Mouse (Mus musculus): Measurements from ENCODE around the gene Htr2a. TPM values are rescaled to one million over a fixed set of nuclear protein-coding genes. Genes with fewer than 3 reads are reported as not detected.
A peak's percentile ranks its signal among the peaks of the same experiment; 100 is the strongest.

Htr2a gene
- polyA plus RNA-seq, 1 experiment from 2014 or later: 0.49 TPM

DNA sequence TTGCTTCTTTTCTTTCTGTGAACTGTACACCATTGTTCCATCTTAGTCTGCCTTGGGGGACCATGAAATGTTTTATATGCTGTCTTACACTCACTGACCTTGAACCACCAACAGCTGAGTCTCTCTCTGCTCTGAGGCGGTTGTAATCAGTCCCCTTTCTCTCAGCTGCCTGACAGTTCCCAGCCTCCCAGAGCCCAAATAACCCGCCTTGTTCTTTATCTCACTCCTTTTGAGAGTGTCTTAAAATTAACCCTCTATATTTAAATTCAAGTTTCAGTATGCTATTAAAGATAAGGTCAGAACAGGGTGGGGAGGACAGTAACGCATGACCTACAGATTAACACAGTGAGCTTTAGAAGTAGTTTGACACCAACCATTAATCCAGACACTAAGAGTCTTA lies 32.9 kb downstream of the Htr2a start:
- peaks cover 8% of the 10 kb centered on the region for H3K4me1 ChIP-seq (replicated peaks; ENCODE audit: control insufficient read depth, insufficient read depth, low read length)
- no peak overlapping the region for H3K4me3 ChIP-seq (ENCODE audit: low read depth, low read length)
- H3K36me3 ChIP-seq (ENCODE audit: control insufficient read depth, insufficient read depth, low read length): no peaks in the 10 kb centered on the region
- peak overlapping the region; percentile 46 for H3K4me2 ChIP-seq
- peak overlapping the region; percentile 89 for H3K27ac ChIP-seq (ENCODE audit: low read depth, low read length)
- H3K27me3 ChIP-seq (replicated peaks; ENCODE audit: control insufficient read depth, insufficient read depth, low read length): no peaks in the 10 kb centered on the region
- DNase-seq (ENCODE audit: low spot score) (no peak), ATAC-seq (replicated peaks; ENCODE audit: low FRiP score) (peak; percentile 81)
- no peaks in the 10 kb centered on the region for H3K9me3 ChIP-seq (ENCODE audit: control insufficient read depth, low read length)
- WGBS: 28% methylated on average over 3 of the region's 3 CpGs
- H3K9ac ChIP-seq (ENCODE audit: low read depth, low read length): no peak overlapping the region

DNA sequence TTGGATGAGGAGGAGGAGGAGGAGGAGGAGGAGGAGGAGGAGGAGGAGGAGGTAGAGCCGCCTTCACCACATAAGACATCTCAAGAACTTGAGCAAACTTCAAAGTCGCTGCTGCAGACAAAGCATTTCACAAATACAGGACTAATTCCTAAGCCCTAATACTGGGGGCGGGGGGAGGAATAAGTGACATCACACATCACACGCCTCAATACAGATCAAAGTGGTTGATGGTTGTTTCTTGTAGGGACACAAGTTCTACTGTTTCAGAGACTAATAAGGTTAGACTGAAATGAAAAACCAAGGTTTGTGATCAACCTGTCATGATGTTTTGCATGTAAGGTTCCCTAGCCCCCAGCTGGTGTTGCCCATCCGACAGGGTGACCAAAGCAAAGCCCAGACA lies 39.2 kb downstream of the Htr2a start:
- no peak overlapping the region for H3K9ac ChIP-seq (ENCODE audit: low read depth, low read length)
- H3K4me3 ChIP-seq (ENCODE audit: low read depth, low read length): no peak overlapping the region
- H3K27ac ChIP-seq (ENCODE audit: low read depth, low read length): no peak overlapping the region
- ATAC-seq (replicated peaks; ENCODE audit: low FRiP score) (no peak), DNase-seq (ENCODE audit: low spot score) (no peak)
- no peaks in the 10 kb centered on the region for H3K9me3 ChIP-seq (ENCODE audit: control insufficient read depth, low read length)
- H3K36me3 ChIP-seq (ENCODE audit: control insufficient read depth, insufficient read depth, low read length): no peaks in the 10 kb centered on the region
- H3K27me3 ChIP-seq (replicated peaks; ENCODE audit: control insufficient read depth, insufficient read depth, low read length): no peaks in the 10 kb centered on the region
- no peaks in the 10 kb centered on the region for H3K4me1 ChIP-seq (replicated peaks; ENCODE audit: control insufficient read depth, insufficient read depth, low read length)
- no peak overlapping the region for H3K4me2 ChIP-seq
- WGBS: 81% methylated on average over 5 of the region's 5 CpGs

- Histone ChIP-seq H3K9me3 (ENCODE audit: control insufficient read depth, low read length) (no peaks in the 10 kb centered on the region), H3K4me2 (no peak overlapping the region), H3K27me3 (replicated peaks; ENCODE audit: control insufficient read depth, insufficient read depth, low read length) (no peaks in the 10 kb centered on the region), H3K36me3 (ENCODE audit: control insufficient read depth, insufficient read depth, low read length) (no peaks in the 10 kb centered on the region), H3K27ac (ENCODE audit: low read depth, low read length) (no peak overlapping the region), H3K4me1 (replicated peaks; ENCODE audit: control insufficient read depth, insufficient read depth, low read length) (no peaks in the 10 kb centered on the region), H3K4me3 (ENCODE audit: low read depth, low read length) (no peak overlapping the region), H3K9ac (ENCODE audit: low read depth, low read length) (no peak overlapping the region)
- ATAC-seq (replicated peaks; ENCODE audit: low FRiP score) (peak; percentile 79), DNase-seq (ENCODE audit: low spot score) (no peak)
- WGBS: 80% methylated on average over 5 of the region's 5 CpGs
Measured at GRCm38 (mm10) chr14:74684298-74684978, 43.8 kb downstream of the Htr2a start.

- no peak overlapping the region for H3K27ac ChIP-seq (ENCODE audit: low read depth, low read length)
- DNase-seq (ENCODE audit: low spot score) (no peak), ATAC-seq (replicated peaks; ENCODE audit: low FRiP score) (no peak)
- 91% methylated on average over 2 of the region's 2 CpGs for WGBS
- no peak overlapping the region for H3K4me3 ChIP-seq (ENCODE audit: low read depth, low read length)
- no peaks in the 10 kb centered on the region for H3K36me3 ChIP-seq (ENCODE audit: control insufficient read depth, insufficient read depth, low read length)
- H3K9ac ChIP-seq (ENCODE audit: low read depth, low read length): no peak overlapping the region
- no peaks in the 10 kb centered on the region for H3K27me3 ChIP-seq (replicated peaks; ENCODE audit: control insufficient read depth, insufficient read depth, low read length)
- H3K9me3 ChIP-seq (ENCODE audit: control insufficient read depth, low read length): no peaks in the 10 kb centered on the region
- H3K4me1 ChIP-seq (replicated peaks; ENCODE audit: control insufficient read depth, insufficient read depth, low read length): no peaks in the 10 kb centered on the region
- H3K4me2 ChIP-seq: no peak overlapping the region
Measured at GRCm38 (mm10) chr14:74691963-74692362, 51.3 kb downstream of the Htr2a start.

DNA sequence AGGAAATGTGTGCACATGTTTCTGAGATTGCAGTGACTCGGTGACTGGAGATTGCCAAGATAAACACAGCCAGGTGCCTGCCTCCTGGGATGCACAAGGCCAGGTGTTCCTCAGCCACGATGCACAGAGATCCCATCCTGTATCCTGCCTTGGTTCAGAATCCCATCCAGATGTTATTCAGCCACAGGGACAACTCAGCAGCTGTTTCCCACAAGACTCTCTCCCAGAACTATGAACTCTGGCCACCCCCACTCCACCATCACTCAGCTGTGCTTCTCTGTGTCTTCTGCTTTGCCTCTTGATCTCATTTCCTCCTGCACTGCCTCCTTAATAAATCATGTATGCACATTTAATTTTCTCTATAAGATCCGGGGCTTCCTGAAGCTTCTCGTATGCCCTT lies 56.1 kb downstream of the Htr2a start:
- no peak for ATAC-seq (replicated peaks; ENCODE audit: low FRiP score)
- H3K36me3 ChIP-seq (ENCODE audit: control insufficient read depth, insufficient read depth, low read length): no peaks in the 10 kb centered on the region

GRCm38 (mm10) chr14:74697432-74697831 lies 56.8 kb downstream of the Htr2a start:
- Histone ChIP-seq H3K4me2 (no peak overlapping the region), H3K36me3 (ENCODE audit: control insufficient read depth, insufficient read depth, low read length) (no peaks in the 10 kb centered on the region), H3K27me3 (replicated peaks; ENCODE audit: control insufficient read depth, insufficient read depth, low read length) (no peaks in the 10 kb centered on the region), H3K9ac (ENCODE audit: low read depth, low read length) (no peak overlapping the region), H3K4me3 (ENCODE audit: low read depth, low read length) (no peak overlapping the region), H3K27ac (ENCODE audit: low read depth, low read length) (no peak overlapping the region), H3K9me3 (ENCODE audit: control insufficient read depth, low read length) (no peaks in the 10 kb centered on the region), H3K4me1 (replicated peaks; ENCODE audit: control insufficient read depth, insufficient read depth, low read length) (no peaks in the 10 kb centered on the region)
- DNase-seq (ENCODE audit: low spot score) (no peak), ATAC-seq (replicated peaks; ENCODE audit: low FRiP score) (no peak)

More for the DNA sequence above, 56.1 kb downstream of the Htr2a start:
- Histone ChIP-seq H3K27ac (ENCODE audit: low read depth, low read length) (no peak overlapping the region), H3K27me3 (replicated peaks; ENCODE audit: control insufficient read depth, insufficient read depth, low read length) (no peaks in the 10 kb centered on the region), H3K9me3 (ENCODE audit: control insufficient read depth, low read length) (no peaks in the 10 kb centered on the region), H3K4me2 (no peak overlapping the region), H3K9ac (ENCODE audit: low read depth, low read length) (no peak overlapping the region), H3K4me1 (replicated peaks; ENCODE audit: control insufficient read depth, insufficient read depth, low read length) (no peaks in the 10 kb centered on the region), H3K4me3 (ENCODE audit: low read depth, low read length) (no peak overlapping the region)
- WGBS: 63% methylated on average over 4 of the region's 4 CpGs
- no peak for DNase-seq (ENCODE audit: low spot score)

- no peaks in the 10 kb centered on the region for H3K27me3 ChIP-seq (replicated peaks; ENCODE audit: control insufficient read depth, insufficient read depth, low read length)
- H3K4me3 ChIP-seq (ENCODE audit: low read depth, low read length): no peak overlapping the region
- DNase-seq (ENCODE audit: low spot score) (no peak), ATAC-seq (replicated peaks; ENCODE audit: low FRiP score) (no peak)
- H3K4me1 ChIP-seq (replicated peaks; ENCODE audit: control insufficient read depth, insufficient read depth, low read length): no peaks in the 10 kb centered on the region
- no peak overlapping the region for H3K4me2 ChIP-seq
- H3K9me3 ChIP-seq (ENCODE audit: control insufficient read depth, low read length): no peaks in the 10 kb centered on the region
- no peak overlapping the region for H3K27ac ChIP-seq (ENCODE audit: low read depth, low read length)
- no peaks in the 10 kb centered on the region for H3K36me3 ChIP-seq (ENCODE audit: control insufficient read depth, insufficient read depth, low read length)
- 75% methylated on average over 3 of the region's 3 CpGs for WGBS
- H3K9ac ChIP-seq (ENCODE audit: low read depth, low read length): no peak overlapping the region
Measured at GRCm38 (mm10) chr14:74699241-74699640, 58.6 kb downstream of the Htr2a start.

DNA sequence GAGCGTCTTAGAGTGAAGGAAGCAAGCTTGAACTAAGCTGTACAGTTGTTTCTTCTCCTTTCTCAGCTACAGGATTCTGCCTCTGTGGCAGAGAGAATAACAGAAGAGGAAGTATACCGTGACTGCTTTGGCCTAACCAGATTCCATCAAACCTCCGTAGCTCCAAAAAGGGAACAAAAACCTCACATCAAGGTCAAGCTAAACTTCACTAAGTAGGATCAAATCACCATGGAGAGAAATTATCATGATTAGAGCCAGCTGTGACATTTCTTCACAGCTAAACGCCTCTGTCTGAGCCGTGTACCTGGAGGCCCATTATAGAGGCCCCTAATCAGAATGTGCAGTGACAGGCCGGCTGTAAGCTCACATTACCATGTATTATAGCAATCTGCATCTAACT lies 63.3 kb downstream of the Htr2a start:
- no peak overlapping the region for H3K27ac ChIP-seq (ENCODE audit: low read depth, low read length)
- H3K4me1 ChIP-seq (replicated peaks; ENCODE audit: control insufficient read depth, insufficient read depth, low read length): no peaks in the 10 kb centered on the region
- no peaks in the 10 kb centered on the region for H3K27me3 ChIP-seq (replicated peaks; ENCODE audit: control insufficient read depth, insufficient read depth, low read length)
- ATAC-seq (replicated peaks; ENCODE audit: low FRiP score): no peak
- H3K4me2 ChIP-seq: no peak overlapping the region
- H3K36me3 ChIP-seq (ENCODE audit: control insufficient read depth, insufficient read depth, low read length): no peaks in the 10 kb centered on the region
- no peak overlapping the region for H3K4me3 ChIP-seq (ENCODE audit: low read depth, low read length)
- H3K9ac ChIP-seq (ENCODE audit: low read depth, low read length): no peak overlapping the region
- WGBS: 50% methylated on average over 6 of the region's 6 CpGs
- no peak for DNase-seq (ENCODE audit: low spot score)
- no peaks in the 10 kb centered on the region for H3K9me3 ChIP-seq (ENCODE audit: control insufficient read depth, low read length)

- H3K9ac ChIP-seq (ENCODE audit: low read depth, low read length): no peak overlapping the region
- ATAC-seq (replicated peaks; ENCODE audit: low FRiP score) (no peak), DNase-seq (ENCODE audit: low spot score) (no peak)
- no peaks in the 10 kb centered on the region for H3K4me1 ChIP-seq (replicated peaks; ENCODE audit: control insufficient read depth, insufficient read depth, low read length)
- H3K4me3 ChIP-seq (ENCODE audit: low read depth, low read length): no peak overlapping the region
- H3K4me2 ChIP-seq: no peak overlapping the region
- WGBS: 23% methylated on average over 3 of the region's 3 CpGs
- no peaks in the 10 kb centered on the region for H3K9me3 ChIP-seq (ENCODE audit: control insufficient read depth, low read length)
- H3K27me3 ChIP-seq (replicated peaks; ENCODE audit: control insufficient read depth, insufficient read depth, low read length): no peaks in the 10 kb centered on the region
- H3K36me3 ChIP-seq (ENCODE audit: control insufficient read depth, insufficient read depth, low read length): no peaks in the 10 kb centered on the region
- no peak overlapping the region for H3K27ac ChIP-seq (ENCODE audit: low read depth, low read length)
Measured at GRCm38 (mm10) chr14:74709054-74709453, 68.4 kb downstream of the Htr2a start.
